Mouse (Mus musculus) small intestine, adult 2 months (tissue): Measurements from ENCODE around the gene Sptan1.

Source experiments
- CTCF ChIP-seq: fragments of 200-500 bp; IDR thresholded peaks from 2 replicates; pipeline ENCODE4 v1.5.1; 2012; ENCODE audit warnings: low read depth, mild to moderate bottlenecking, control low read depth, inconsistent platforms, low read length, moderate library complexity, mixed read lengths; ENCODE audit not compliant: insufficient replicate concordance, insufficient read length; ENCODE audit errors: extremely low read depth
- POLR2A ChIP-seq: fragments of 200-500 bp; IDR thresholded peaks from 2 replicates; pipeline ENCODE4 v1.6.1; 2012; ENCODE audit warnings: low read depth, mild to moderate bottlenecking, control low read depth, inconsistent platforms, low read length, moderate library complexity

DNA sequence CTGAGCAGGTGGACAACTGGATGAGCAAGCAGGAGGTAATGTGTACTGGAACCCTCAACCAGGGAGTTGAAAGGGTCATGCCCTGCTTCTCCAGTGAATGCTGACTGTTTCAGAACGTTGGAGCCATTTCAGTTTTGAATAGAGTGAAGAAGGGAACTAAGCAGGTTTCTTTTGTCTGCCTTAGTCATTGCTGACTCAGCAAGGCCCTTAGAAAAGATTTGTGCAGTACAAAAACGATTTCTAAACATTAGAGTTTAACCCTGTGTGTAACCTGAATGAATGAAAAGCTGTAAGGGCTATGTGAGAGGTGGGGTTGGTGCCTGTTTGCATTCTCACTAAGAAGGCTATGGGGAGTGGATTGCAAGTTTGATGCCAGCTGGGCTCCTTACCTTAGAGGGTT is 26.6 kb downstream of the Sptan1 start:
- no peak for TF ChIP-seq CTCF
- no peak for TF ChIP-seq POLR2A
